Mouse (Mus musculus) spleen, postnatal 0 days (tissue): ENCODE data around the gene Fbxl12. TPM values are rescaled to one million over a fixed set of nuclear protein-coding genes. Genes with fewer than 3 reads are reported as not detected.

Experiments used
- polyA plus RNA-seq: library from polyadenylated mRNA; unstranded; fragments of >200 nt; fragmentation: Nextera tagmentation; extraction: Ambion mirVana; gene quantifications from 2 replicates; pipeline ENCODE4 v1.2.1, GENCODE M21; 2015

Fbxl12 gene
- polyA plus RNA-seq: 8.8 and 10.0 TPM in 2 replicates

DNA sequence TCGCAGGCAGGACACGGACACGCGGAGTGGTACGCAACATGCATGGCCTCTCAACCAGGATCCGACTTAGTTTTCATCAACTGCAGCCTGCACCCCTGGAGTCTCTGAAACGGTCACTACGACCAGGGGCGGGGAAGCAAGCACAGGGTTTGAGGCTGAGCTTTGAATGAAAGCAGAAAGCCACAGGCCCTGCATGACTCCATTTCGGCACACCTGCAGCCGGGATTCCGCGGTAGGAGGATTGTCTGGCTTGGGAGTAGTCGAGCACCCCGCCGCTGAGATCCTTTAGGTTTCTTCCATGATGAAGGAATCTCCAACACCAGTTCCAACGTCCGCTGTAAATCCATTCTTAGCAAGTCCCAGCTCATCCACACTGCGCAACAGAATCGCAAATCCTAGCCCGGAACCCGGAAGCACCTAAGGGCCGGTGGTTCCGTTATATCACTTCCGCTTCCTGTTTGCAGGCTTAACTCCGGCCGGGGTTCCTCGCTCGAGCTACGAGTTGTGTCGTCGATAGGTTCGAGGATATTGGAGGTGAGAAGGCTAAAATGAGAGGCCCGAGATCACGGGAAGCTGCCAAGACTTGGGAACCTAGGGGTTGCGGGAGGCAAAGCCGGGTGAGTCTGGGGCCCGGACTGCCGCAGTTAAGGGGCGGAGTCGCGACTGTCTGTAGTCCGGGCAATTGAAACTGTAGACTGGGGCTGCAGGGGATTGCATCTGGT, at the start of gene Fbxl12:
Gene Fbxl12, minus strand, starts transcription at position 408 of the 722 bp plus-strand sequence.

DNA sequence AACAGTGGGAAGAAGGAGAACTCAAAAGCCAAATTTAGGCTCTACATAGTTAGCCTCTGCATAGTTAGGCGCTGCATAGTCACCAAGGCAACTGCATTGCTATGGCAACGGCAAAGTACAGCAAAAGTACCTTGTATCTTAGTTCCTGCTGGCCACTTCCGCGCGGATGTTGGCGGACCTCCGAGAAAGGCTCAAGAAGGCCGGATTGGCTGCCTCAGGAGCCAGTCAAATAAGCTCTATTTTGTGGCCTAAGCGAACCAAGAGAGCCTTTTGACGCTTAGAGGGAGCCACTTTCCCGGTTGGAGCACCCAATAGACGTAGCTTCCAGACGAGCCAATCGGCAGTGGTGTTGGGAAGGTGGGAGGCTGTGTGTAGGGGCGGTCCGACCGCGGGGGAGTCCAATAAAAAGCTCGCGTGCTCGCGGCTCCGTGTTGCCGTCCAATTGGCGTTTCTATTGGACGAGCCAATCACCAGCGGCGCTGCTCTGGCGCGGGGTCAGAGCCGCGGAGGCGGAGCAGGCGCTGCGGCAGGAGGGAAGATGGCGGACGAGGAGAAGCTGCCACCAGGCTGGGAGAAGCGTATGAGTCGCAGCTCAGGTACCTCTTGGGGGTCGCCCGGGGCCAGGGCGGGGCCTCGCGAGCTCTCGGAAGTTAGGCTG, 7.2 kb upstream of the Fbxl12 start, which contains the start of gene Pin1:
Gene Pin1, plus strand, starts transcription at position 494 of the 658 bp plus-strand sequence.

DNA sequence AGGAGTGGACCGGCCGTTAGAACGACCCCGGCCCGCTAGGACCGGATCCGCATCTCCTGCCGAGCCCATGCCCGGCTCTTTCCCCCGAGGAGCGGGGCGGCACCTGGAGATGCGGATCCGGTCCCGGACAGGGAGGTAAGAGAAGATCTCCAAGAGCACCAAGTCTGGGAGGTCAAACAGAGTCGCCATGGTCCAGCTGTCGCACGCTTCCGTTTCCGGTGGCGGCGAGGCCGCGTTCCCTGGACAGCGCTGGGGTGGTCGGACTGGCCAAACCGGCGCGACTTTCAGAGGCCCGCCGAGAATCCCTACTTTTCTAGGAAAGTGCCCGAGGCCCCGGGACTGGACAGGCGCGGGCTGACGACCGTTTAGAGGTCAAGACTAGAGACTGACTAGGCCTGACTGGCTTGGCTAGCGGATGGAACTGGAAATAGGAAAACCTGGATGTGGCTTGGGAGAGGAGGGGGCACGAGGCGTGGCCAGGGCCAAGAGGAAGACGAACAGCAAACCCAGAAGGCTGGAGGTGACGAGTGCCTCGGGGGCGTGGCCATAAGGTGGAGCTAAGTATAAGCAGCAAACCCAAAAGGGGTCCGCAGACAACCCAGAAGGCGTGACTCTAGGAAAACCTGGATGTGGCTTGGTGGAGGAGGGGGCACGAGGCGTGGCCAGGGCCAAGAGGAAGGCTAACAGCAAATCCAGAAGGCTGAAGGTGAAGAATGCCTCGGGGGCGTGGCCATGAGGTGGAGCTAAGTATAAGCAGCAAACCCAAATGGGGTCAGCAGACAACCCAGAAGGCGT, 2.3 kb downstream of the Fbxl12 start, which contains the start of gene Ubl5:
Gene Ubl5, plus strand, starts transcription at position 778 of the 795 bp plus-strand sequence.

DNA sequence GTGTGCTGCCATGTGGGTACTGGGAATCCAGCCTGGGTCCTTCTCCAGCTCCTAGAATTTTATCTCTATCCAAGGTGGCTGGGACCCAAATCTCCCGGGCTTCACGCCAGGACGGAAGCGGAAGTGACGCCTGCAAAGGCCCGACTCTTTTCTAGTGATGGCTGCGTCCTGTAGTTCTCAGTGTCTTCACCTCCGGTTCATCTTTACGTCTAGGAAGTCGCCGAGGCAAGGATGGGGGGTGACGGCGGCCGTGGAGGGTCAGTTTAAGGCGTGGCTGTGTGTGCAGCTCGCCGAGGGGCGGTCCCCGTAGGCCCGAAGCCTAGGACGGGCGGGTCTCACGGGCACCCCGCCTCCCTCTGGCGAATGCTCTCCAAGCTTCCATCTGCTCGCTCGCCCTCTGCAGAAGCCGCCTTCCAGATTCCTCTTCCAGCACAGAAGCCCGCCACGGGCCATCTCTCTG, 63.4 kb downstream of the Fbxl12 start, which contains the start of gene Zfp846:
Gene Zfp846, plus strand, starts transcription at position 117 of the 460 bp plus-strand sequence.

Other genes with a start within 250 kb of the Fbxl12 start
- 5.4 and 6.0 TPM in 2 replicates for gene Zfp26, start 184.6 kb downstream of the Fbxl12 start, polyA plus RNA-seq
- 8.0 and 9.2 TPM in 2 replicates for gene Zfp426, start 152.0 kb downstream of the Fbxl12 start, polyA plus RNA-seq
- gene Zfp266, start 123.3 kb downstream of the Fbxl12 start, polyA plus RNA-seq: 21.5 and 27.0 TPM in 2 replicates
- gene Zfp846, start 63.5 kb downstream of the Fbxl12 start, polyA plus RNA-seq: 3.9 and 6.3 TPM in 2 replicates
- 383 and 405 TPM in 2 replicates for gene Ubl5, start 1.9 kb downstream of the Fbxl12 start, polyA plus RNA-seq
- 27.8 and 29.7 TPM in 2 replicates for gene Pin1, start 7.3 kb upstream of the Fbxl12 start, polyA plus RNA-seq
- 0.12 and 0.34 TPM in 2 replicates for gene Olfm2, start 101.6 kb upstream of the Fbxl12 start, polyA plus RNA-seq
- 1.2 and 1.6 TPM in 2 replicates for gene Col5a3, start 170.3 kb upstream of the Fbxl12 start, polyA plus RNA-seq
- gene Rdh8, start 173.7 kb upstream of the Fbxl12 start, polyA plus RNA-seq: not detected in 2 replicates
- 11.0 and 14.0 TPM in 2 replicates for gene A230050P20Rik, start 223.9 kb upstream of the Fbxl12 start, polyA plus RNA-seq
- gene Angptl6, start 235.0 kb upstream of the Fbxl12 start, polyA plus RNA-seq: 1.3 and 1.5 TPM in 2 replicates
- 65.4 and 72.3 TPM in 2 replicates for gene Ppan, start 243.4 kb upstream of the Fbxl12 start, polyA plus RNA-seq